Mouse (Mus musculus): ENCODE results near the gene Prcd.

DNA sequence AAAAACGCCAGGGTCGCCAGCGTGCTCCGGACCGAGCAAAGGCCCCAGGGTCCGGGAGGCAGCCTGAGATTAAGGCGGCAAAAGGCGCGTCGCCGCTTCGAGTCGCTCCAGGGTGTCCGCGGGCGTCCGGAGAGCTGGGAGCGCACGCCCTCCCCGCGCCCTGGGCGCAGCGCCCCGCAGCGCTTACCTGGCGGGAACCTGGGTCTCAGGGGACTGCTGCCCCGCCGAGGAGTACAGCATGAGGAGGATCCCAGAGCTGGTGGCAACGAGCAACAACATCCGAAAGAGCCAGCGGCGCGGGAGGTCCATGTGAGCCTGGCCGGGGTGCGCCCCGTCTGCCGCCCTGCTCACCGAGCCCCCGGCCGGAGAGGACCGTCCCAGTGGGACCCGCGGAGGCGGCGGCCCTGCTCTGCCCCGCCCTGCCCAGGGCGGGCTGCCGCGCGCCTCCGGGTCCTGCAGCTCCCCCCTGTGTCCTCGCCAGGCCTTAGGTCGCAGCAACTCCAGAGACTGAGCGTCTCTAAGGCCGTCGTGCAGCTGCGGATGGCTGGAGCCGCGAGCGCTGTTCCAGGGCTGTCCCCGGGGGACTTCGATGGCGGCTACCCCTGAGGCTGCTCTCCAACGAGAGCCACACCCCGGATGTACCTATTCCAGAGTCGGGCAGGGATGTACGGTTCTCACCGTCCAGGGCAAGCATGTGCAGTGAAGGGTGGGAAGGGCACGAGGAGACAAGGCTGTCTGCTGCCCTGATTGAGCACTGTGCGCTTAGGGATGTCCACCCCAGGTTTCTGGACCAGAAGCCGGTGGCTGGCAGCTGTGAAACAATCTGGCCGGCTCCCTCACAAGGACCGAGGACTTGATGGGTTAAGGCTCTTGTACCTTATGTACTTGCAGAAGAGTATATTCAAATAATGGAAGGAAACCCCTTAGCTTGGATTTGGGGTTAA is 41.2 kb downstream of the Prcd start:
- no peak for TF ChIP-seq CTCF (IDR thresholded peaks at IDR 0.05; ENCODE audit: borderline replicate concordance, insufficient read depth, low read depth, low read length)
- TF ChIP-seq POLR2A (IDR thresholded peaks at IDR 0.05; ENCODE audit: borderline replicate concordance, insufficient read depth, low read length) = no peak
